Mouse (Mus musculus) layer of hippocampus, postnatal 25 days (tissue): ENCODE results near the gene Dlgap4. TPM values are rescaled to one million over a fixed set of nuclear protein-coding genes. Genes with fewer than 3 reads are reported as not detected.

ENCODE experiments used
- DNase-seq, 2 experiments: peaks; one replicate each; pipeline ENCODE4 v3.0.0; 2022; ENCODE audit warnings: mixed read lengths in 2 of 2, low spot score in 1 of 2; ENCODE audit errors: extremely low spot score in 1 of 2
- total RNA-seq, 2 experiments: library from RNA; stranded (reverse); gene quantifications; 2 replicates each; pipeline ENCODE4 v1.2.3; 2021

Gene Dlgap4
- total RNA-seq, 2 experiments from 2014 or later = 180 to 211 TPM

DNA sequence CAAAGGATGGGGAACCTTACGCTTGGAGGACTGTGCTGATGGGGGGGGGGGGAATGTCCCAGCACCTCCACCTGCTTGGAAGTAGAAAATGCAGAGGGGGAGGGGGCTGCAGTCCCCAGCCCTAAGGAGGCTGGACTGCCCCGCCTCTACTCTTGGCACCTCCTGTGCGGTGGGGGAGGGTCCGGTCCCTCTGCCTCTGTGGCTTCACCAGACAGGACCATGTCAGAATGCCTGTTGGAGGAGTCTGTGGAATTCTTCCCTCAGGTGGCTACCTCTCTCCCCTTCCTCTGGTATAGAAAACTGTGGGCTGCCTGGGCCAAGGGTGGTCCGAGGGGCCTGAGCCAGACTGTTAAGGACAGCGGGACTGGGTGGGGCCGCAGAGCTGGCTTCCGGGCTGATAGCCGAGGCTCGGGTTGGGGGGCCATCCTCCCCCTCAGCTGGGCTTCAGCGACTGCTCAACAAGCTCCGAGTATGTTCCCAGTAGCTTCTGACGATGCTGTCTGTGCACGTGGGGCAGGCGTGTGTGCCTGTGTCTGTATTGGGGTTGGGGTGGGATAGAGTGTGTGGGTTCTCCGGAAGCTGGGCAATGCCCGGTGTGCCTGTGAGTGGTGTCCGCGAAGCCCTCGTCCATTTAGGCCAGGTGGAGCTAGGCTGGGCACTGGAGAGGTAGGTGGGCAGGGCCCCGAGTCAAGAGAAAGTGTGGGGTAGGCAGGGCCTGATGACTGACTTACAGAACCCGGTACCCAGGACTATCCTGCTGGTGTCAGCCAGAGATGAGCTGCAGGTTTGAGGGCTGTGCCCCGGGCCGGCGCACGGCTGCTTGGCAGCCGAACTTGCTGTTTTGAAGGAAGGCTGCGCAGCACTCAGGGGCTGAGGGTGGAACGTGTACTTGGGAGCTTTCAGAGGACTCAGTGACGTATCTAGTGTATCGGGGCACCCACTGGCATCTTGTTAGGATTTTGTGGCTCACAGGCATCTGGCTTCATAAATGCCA is 1.5 kb downstream of the Dlgap4 start:
- no peak for DNase-seq

DNA sequence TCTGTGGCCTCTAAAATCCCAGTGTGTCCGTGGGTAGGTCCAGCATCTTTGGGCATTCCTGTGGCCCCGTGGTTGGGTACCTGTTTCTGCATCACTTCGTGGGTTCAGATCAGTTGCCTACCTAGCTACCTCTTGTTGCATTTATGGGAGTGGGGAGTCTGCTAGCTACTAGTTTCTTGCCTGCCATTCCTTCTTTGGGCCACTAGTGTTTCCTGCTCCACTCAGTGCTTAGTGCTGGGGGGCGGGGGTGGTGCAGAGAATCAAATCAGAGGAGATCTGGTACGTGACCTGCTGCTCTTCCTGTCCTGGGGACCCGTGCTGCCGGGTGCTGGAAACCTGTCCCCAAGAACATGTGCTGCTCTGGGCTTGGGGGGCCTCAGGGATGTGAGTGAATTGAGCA is 3.0 kb downstream of the Dlgap4 start:
- DNase-seq = no peak

GRCm38 (mm10) chr2:156617536-156617935 is 4.0 kb downstream of the Dlgap4 start:
- DNase-seq = peak; percentile 42 to 51

GRCm38 (mm10) chr2:156620874-156621273 is 7.4 kb downstream of the Dlgap4 start:
- no peak for DNase-seq

- peak in 1 of 2 experiments; percentile 44 for DNase-seq
Measured at GRCm38 (mm10) chr2:156621449-156621848, 7.9 kb downstream of the Dlgap4 start.

GRCm38 (mm10) chr2:156622192-156622591 is 8.7 kb downstream of the Dlgap4 start:
- no peak for DNase-seq

DNA sequence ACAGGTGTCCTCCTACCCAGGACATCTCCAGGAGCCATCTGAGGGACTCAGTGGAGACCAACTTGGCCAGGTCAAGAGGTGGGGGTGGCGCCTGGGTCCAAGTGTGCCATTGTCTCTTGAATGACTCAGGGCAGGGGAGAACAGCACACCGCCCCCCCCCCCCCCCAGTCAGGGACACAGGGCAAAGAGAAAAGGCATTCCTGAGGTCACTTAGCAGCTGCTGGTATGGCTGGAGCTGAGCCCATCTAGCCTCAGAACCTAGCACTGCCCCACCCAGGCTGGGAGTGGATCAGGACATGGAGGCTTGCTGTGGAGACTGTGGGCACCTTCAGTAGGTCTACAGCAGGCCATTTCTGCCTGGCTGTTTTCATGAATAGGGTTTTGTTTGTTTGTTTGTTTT is 9.7 kb downstream of the Dlgap4 start:
- DNase-seq = no peak

- no peak for DNase-seq
Measured at GRCm38 (mm10) chr2:156625307-156625706, 11.8 kb downstream of the Dlgap4 start.

GRCm38 (mm10) chr2:156626119-156626518 is 12.6 kb downstream of the Dlgap4 start:
- DNase-seq = no peak

- DNase-seq = no peak
Measured at GRCm38 (mm10) chr2:156626544-156626943, 13.0 kb downstream of the Dlgap4 start.

GRCm38 (mm10) chr2:156627917-156628316 is 14.4 kb downstream of the Dlgap4 start:
- no peak for DNase-seq

GRCm38 (mm10) chr2:156630288-156630687 is 16.8 kb downstream of the Dlgap4 start:
- no peak for DNase-seq

DNA sequence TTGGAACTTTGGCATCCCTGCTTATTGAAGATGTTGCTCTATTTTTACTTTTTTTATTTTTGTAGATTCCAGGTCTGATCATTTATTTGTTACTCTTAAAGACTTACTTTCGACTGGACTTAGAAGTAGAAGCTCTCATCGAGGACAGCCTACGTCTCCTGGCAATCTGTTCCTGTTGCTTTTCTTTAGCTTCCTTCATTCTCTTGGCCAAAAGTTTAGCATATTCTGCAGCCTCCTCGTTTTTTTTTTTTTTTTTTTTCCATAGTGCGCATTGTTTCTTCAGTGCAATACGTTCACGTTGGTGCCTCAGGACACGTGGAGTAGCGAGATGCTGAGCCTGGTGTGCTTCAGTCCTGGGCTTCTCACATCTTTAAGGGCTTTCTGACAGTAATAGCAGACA is 19.2 kb downstream of the Dlgap4 start:
- no peak for DNase-seq

GRCm38 (mm10) chr2:156635091-156635490 is 21.6 kb downstream of the Dlgap4 start:
- DNase-seq = no peak

- DNase-seq = no peak
Measured at GRCm38 (mm10) chr2:156641141-156641540, 27.6 kb downstream of the Dlgap4 start.

GRCm38 (mm10) chr2:156642931-156643330 is 29.4 kb downstream of the Dlgap4 start:
- no peak for DNase-seq

DNA sequence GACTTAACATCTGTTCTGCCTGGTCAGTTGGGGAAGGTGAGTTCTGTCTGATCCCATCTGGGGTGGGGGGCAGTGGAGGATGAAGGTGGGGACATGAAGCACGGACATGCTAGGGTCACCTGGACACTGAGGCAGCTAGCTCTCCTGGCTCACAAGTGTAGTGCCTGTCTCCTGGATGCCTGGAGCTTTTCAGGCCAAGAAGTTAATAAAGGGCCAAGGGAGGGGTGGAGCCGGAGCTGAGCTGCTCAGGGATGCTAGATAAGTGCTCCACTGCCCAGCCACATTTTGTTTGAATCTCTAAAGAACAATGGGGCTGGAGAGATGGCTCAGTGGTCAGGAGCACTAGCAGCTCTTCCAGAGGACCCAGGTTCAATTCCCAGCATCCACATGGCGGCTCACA is 29.9 kb downstream of the Dlgap4 start:
- no peak for DNase-seq

- DNase-seq = no peak
Measured at GRCm38 (mm10) chr2:156645145-156645544, 31.6 kb downstream of the Dlgap4 start.

- no peak for DNase-seq
Measured at GRCm38 (mm10) chr2:156646877-156647276, 33.4 kb downstream of the Dlgap4 start.

GRCm38 (mm10) chr2:156648042-156648441 is 34.5 kb downstream of the Dlgap4 start:
- no peak for DNase-seq

GRCm38 (mm10) chr2:156649450-156649849 is 35.9 kb downstream of the Dlgap4 start:
- DNase-seq = no peak

- DNase-seq = no peak
Measured at GRCm38 (mm10) chr2:156651019-156651418, 37.5 kb downstream of the Dlgap4 start.
